Mouse (Mus musculus) MEL (cell line): ENCODE results near the gene Rbm46. TPM values are rescaled to one million over a fixed set of nuclear protein-coding genes. Genes with fewer than 3 reads are reported as not detected.

Experiments used
- DNase-seq: peaks from one replicate; pipeline ENCODE4 v3.0.0; 2011; ENCODE audit warnings: low read depth, low spot score
- H3K27ac ChIP-seq: 2 replicates; pipeline ENCODE4 v1.5.1; 2012; ENCODE audit warnings: low read depth, mild to moderate bottlenecking, control low read depth, low read length, moderate library complexity; ENCODE audit not compliant: control insufficient read depth
- H3K27me3 ChIP-seq, 2 experiments: fragments of 150-350 bp in 1 of 2; sonication (generic) in 1 of 2; 2 replicates each; pipeline ENCODE4 v1.6.1; 2012; ENCODE audit warnings: low read length in 2 of 2, mild to moderate bottlenecking in 2 of 2, improper control_type of control experiment in 1 of 2, moderate library complexity in 1 of 2; ENCODE audit not compliant: insufficient read depth in 2 of 2, control insufficient read depth in 1 of 2
- H3K36me3 ChIP-seq, 2 experiments: 2 replicates each; pipeline ENCODE4 v1.6.1; 2012 to 2014; ENCODE audit warnings: low read length in 2 of 2, improper control_type of control experiment in 1 of 2, inconsistent platforms in 1 of 2, mild to moderate bottlenecking in 1 of 2; ENCODE audit not compliant: insufficient read depth in 2 of 2, control insufficient read depth in 1 of 2
- H3K4me1 ChIP-seq, 2 experiments: fragments of 150-350 bp in 1 of 2; sonication (generic) in 1 of 2; 2 replicates each; pipeline ENCODE4 v1.6.1; 2012; ENCODE audit warnings: low read length in 2 of 2, improper control_type of control experiment in 1 of 2, mild to moderate bottlenecking in 1 of 2; ENCODE audit not compliant: insufficient read depth in 2 of 2, control insufficient read depth in 1 of 2
- H3K4me3 ChIP-seq, 2 experiments: fragments of 150-350 bp in 1 of 2; sonication (generic) in 1 of 2; 2 replicates each; pipeline ENCODE4 v1.5.1; 2012; ENCODE audit warnings: low read depth in 2 of 2, low read length in 2 of 2, mild to moderate bottlenecking in 2 of 2, moderate library complexity in 2 of 2, control low read depth in 1 of 2, improper control_type of control experiment in 1 of 2; ENCODE audit not compliant: control insufficient read depth in 1 of 2, insufficient read depth in 1 of 2
- H3K79me2 ChIP-seq: 2 replicates; pipeline ENCODE4 v1.6.1; 2012; ENCODE audit warnings: mild to moderate bottlenecking, low read length, moderate library complexity; ENCODE audit not compliant: control insufficient read depth, poor library complexity, insufficient read depth
- H3K9ac ChIP-seq: 2 replicates; pipeline ENCODE4 v1.6.1; 2012; ENCODE audit warnings: low read depth, mild to moderate bottlenecking, control low read depth, low read length, moderate library complexity; ENCODE audit not compliant: control insufficient read depth, poor library complexity, severe bottlenecking
- H3K9me3 ChIP-seq: fragments of 150-350 bp; sonication (generic); replicated peaks from 2 replicates; pipeline ENCODE4 v1.6.1; 2012; ENCODE audit warnings: mild to moderate bottlenecking, low read length, improper control_type of control experiment, moderate library complexity; ENCODE audit not compliant: insufficient read depth
- CTCF ChIP-seq, 3 experiments: IDR thresholded peaks in 2 of 3; conservative IDR thresholded peaks in 1 of 3; 2 replicates each; pipeline ENCODE4 v1.5.1; 2011 to 2012; ENCODE audit warnings: low read length in 3 of 3, low read depth in 2 of 3, mild to moderate bottlenecking in 2 of 3, improper control_type of control experiment in 1 of 3, inconsistent platforms in 1 of 3, mixed read lengths in 1 of 3, moderate library complexity in 1 of 3; ENCODE audit not compliant: control insufficient read depth in 1 of 3, insufficient read depth in 1 of 3, poor library complexity in 1 of 3, severe bottlenecking in 1 of 3
- ELF1 ChIP-seq: IDR thresholded peaks from 2 replicates; pipeline ENCODE4 v1.6.1; 2014; ENCODE audit warnings: low read depth, mild to moderate bottlenecking, inconsistent platforms, low read length, improper control_type of control experiment, moderate library complexity
- EP300 ChIP-seq, 2 experiments: IDR thresholded peaks; 2 replicates each; pipeline ENCODE4 v1.6.1; 2011; ENCODE audit warnings: improper control_type of control experiment in 2 of 2, low read length in 2 of 2, low read depth in 1 of 2, mild to moderate bottlenecking in 1 of 2
- GABPA ChIP-seq: IDR thresholded peaks from 2 replicates; pipeline ENCODE4 v1.6.1; 2012; ENCODE audit warnings: low read depth, mild to moderate bottlenecking, inconsistent platforms, low read length, improper control_type of control experiment, moderate library complexity
- KAT2A ChIP-seq: conservative IDR thresholded peaks from 2 replicates; pipeline ENCODE4 v1.6.1; 2012; ENCODE audit warnings: low read depth, low read length, improper control_type of control experiment, inconsistent platforms
- POLR2A ChIP-seq, 2 experiments: IDR thresholded peaks; 2 replicates each; pipeline ENCODE4 v1.6.1; 2011 to 2012; ENCODE audit warnings: low read length in 2 of 2, mild to moderate bottlenecking in 2 of 2, control low read depth in 1 of 2, improper control_type of control experiment in 1 of 2, low read depth in 1 of 2, moderate library complexity in 1 of 2; ENCODE audit not compliant: control insufficient read depth in 1 of 2, insufficient read depth in 1 of 2, poor library complexity in 1 of 2
- POLR2AphosphoS5 ChIP-seq: IDR thresholded peaks from 2 replicates; pipeline ENCODE4 v1.6.1; 2012; ENCODE audit warnings: low read depth, borderline replicate concordance, mild to moderate bottlenecking, inconsistent platforms, low read length, moderate library complexity, mixed read lengths
- RCOR1 ChIP-seq: IDR thresholded peaks from 2 replicates; pipeline ENCODE4 v1.6.1; 2012; ENCODE audit warnings: low read depth, mild to moderate bottlenecking, inconsistent platforms, low read length, improper control_type of control experiment
- TBP ChIP-seq: IDR thresholded peaks from 2 replicates; pipeline ENCODE4 v1.8.0; 2011; ENCODE audit warnings: low read depth, low read length, improper control_type of control experiment
- ZKSCAN1 ChIP-seq: IDR thresholded peaks from 2 replicates; pipeline ENCODE4 v1.6.1; 2012; ENCODE audit warnings: low read depth, mild to moderate bottlenecking, inconsistent platforms, low read length, improper control_type of control experiment, moderate library complexity
- polyA plus RNA-seq, 2 experiments: library from polyadenylated mRNA; stranded (reverse) in 1 of 2; unstranded in 1 of 2; fragments of >175 nt in 1 of 2; fragments of >200 nt in 1 of 2; gene quantifications; 2 replicates each; pipeline versions ENCODE4 v1.2.1 to v1.2.4; 2012; ENCODE audit warnings: low replicate concordance in 2 of 2, low read depth in 1 of 2; ENCODE audit not compliant: insufficient read length in 2 of 2, insufficient read depth in 1 of 2, missing spikeins in 1 of 2
- total RNA-seq: library from RNA; depleted of rRNA; stranded (reverse); fragments of 300-350 nt; gene quantifications from 2 replicates; pipeline ENCODE4 v1.2.3, GENCODE M21; 2012

The Rbm46 gene
- total and polyA plus RNA-seq, 3 experiments, result not detected

- TF ChIP-seq GABPA, result no peak
- DNase-seq, result no peak
- no peak overlapping the region for H3K9ac ChIP-seq
- H3K27me3 ChIP-seq, result no peaks in the 10 kb centered on the region
- no peaks in the 10 kb centered on the region for H3K79me2 ChIP-seq
- no peaks in the 10 kb centered on the region for H3K4me1 ChIP-seq
- H3K9me3 ChIP-seq, result no peaks in the 10 kb centered on the region
- H3K4me3 ChIP-seq, result no peak overlapping the region
- H3K27ac ChIP-seq, result no peak overlapping the region
- no peaks in the 10 kb centered on the region for H3K36me3 ChIP-seq
Measured at GRCm38 (mm10) chr3:82908671-82909070, 32.4 kb upstream of the Rbm46 start.

DNA sequence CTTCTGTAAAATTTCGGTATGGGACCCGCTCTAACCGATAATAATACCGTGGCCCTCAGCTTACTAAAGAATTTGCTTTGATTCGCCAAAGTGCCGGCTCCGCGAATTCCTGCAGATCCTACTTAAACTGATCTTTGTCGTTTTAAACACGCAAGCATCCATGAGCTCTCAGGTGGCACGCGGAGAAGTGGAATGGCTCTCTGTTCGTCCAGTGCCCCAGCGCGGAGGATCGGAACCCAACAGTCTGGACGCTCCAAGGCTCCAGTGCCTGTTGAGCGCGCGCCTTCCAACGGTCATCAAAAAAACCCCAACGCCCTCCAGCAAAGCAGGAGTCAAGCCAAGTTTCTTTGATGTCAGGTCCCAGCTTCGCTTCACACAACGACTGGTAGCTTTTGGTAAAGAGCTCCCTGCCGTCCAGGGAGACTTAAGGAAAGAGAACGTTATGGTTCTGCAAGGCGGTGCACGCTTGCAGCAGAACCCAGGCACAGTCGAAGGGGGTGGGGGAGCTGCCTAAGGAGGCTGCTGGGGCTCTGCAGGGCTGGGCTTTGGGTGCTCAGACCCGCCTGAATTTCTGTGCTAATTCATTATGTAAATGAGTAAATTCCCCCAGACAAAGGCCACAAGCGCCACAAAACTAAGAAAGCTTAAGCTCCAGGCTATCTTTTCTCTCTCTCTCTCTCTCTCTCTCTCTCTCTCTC, 28.1 kb upstream of the Rbm46 start:
- no peak overlapping the region for H3K27ac ChIP-seq
- no peaks in the 10 kb centered on the region for H3K4me1 ChIP-seq
- no peaks in the 10 kb centered on the region for H3K27me3 ChIP-seq
- no peaks in the 10 kb centered on the region for H3K79me2 ChIP-seq
- no peaks in the 10 kb centered on the region for H3K36me3 ChIP-seq
- H3K4me3 ChIP-seq, result no peak overlapping the region
- H3K9me3 ChIP-seq, result no peaks in the 10 kb centered on the region
- no peak for TF ChIP-seq EP300 (IDR thresholded peaks at IDR 0.05; ENCODE audit: low read depth in 1 of 2, low read length in 2 of 2)
- H3K9ac ChIP-seq, result no peak overlapping the region
- no peak for DNase-seq

- Histone ChIP-seq H3K9ac (no peak within 1 kb of the TSS), H3K27ac (no peak within 1 kb of the TSS), H3K4me3 (no peak within 1 kb of the TSS), H3K4me1 (no peaks in the 10 kb centered on the region), H3K79me2 (no peaks in the 10 kb centered on the region), H3K27me3 (no peaks in the 10 kb centered on the region), H3K36me3 (no peaks in the 10 kb centered on the region), H3K9me3 (no peaks in the 10 kb centered on the region)
- TF ChIP-seq POLR2A (IDR thresholded peaks at IDR 0.05; ENCODE audit: control insufficient read depth in 1 of 2, insufficient read depth in 1 of 2, low read depth in 1 of 2, low read length in 2 of 2, poor library complexity in 1 of 2), result no peak
- TF ChIP-seq KAT2A, result no peak
- no peak for TF ChIP-seq CTCF (IDR thresholded peaks at IDR 0.05 in 2 of 3, conservative IDR thresholded peaks at IDR 0.05 in 1 of 3; ENCODE audit: control insufficient read depth in 1 of 3, insufficient read depth in 1 of 3, low read depth in 2 of 3, low read length in 3 of 3, poor library complexity in 1 of 3, severe bottlenecking in 1 of 3)
- no peak for TF ChIP-seq TBP
- no peak for TF ChIP-seq POLR2AphosphoS5
- TF ChIP-seq ELF1, result no peak
- no peak for TF ChIP-seq ZKSCAN1
- TF ChIP-seq RCOR1, result no peak
- DNase-seq, result no peak
Measured at GRCm38 (mm10) chr3:82903613-82904205, 27.4 kb upstream of the Rbm46 start, which contains the start of gene Lrat. Gene Lrat, minus strand, starts transcription at chr3:82903973.
